Comparison of ENCODE assay signal across 16 mouse cellular contexts in genomic region chr15:97836894-97837247, GRCm38 (mm10). TPM values are rescaled to one million over a fixed set of nuclear protein-coding genes. Genes with fewer than 3 reads are reported as not detected.
A peak's percentile ranks its signal among the peaks of the same experiment; 100 is the strongest.
DNase-seq lines count a peak whose midpoint lies in the region; ATAC-seq and TF ChIP-seq lines count a peak whose summit lies in the region.
"Had no signal": no experiment of that assay in that cellular context is flagged by ENCODE, and none has a peak within 500 bp of the region (broad histone marks: within the 10 kb centered on the region; RNA-seq: fewer than 3 reads in every experiment).

No protein-coding gene starts in this region.

- no peak for TF ChIP-seq EP300 in stomach, postnatal 0 days (optimal IDR thresholded peaks at IDR 0.05)

- H3K27ac ChIP-seq in kidney, embryonic 15.5 days = peak overlapping the region; percentile 80
- peak overlapping the region; percentile 95 for H3K27ac ChIP-seq in thymus, adult 2 months (ENCODE audit: control insufficient read depth, insufficient read depth, low read length)
- H3K27ac ChIP-seq in stomach, postnatal 0 days (replicated peaks) = peak overlapping the region; percentile 14
- H3K27ac ChIP-seq: hindbrain, embryonic 14.5 days; liver, embryonic 14.5 days; neural tube, embryonic 13.5 days had no signal

- H3K4me1 ChIP-seq in kidney, embryonic 15.5 days = peaks cover 70% of the 10 kb centered on the region
- H3K4me1 ChIP-seq in thymus, adult 2 months (replicated peaks; ENCODE audit: control insufficient read depth, insufficient read depth, low read length) = peaks cover 85% of the 10 kb centered on the region
- peaks cover 17% of the 10 kb centered on the region for H3K4me1 ChIP-seq in stomach, postnatal 0 days (replicated peaks; ENCODE audit: control insufficient read depth, insufficient read depth)

- no peaks in the 10 kb centered on the region for H3K9me3 ChIP-seq in kidney, embryonic 15.5 days (replicated peaks)
- no peaks in the 10 kb centered on the region for H3K9me3 ChIP-seq in stomach, postnatal 0 days (ENCODE audit: control insufficient read depth, low read length)
- H3K9me3 ChIP-seq: neural tube, embryonic 13.5 days had no signal

- no peak for ATAC-seq in kidney, embryonic 15.5 days (replicated peaks; ENCODE audit: low FRiP score)
- ATAC-seq in stomach, postnatal 0 days (ENCODE audit: low FRiP score, low TSS enrichment) = no peak

- no peak overlapping the region for H3K4me3 ChIP-seq in kidney, embryonic 15.5 days (replicated peaks)
- H3K4me3 ChIP-seq in thymus, adult 2 months (ENCODE audit: control insufficient read depth, insufficient read depth, low read length) = peak overlapping the region; percentile 16
- H3K4me3 ChIP-seq in stomach, postnatal 0 days (ENCODE audit: low read depth, low read length) = no peak overlapping the region
- H3K4me3 ChIP-seq: neural tube, embryonic 13.5 days had no signal

- 54% methylated on average over 8 of the region's 8 CpGs for WGBS in kidney, embryonic 15.5 days
- WGBS in thymus, adult 2 months = 6% methylated on average over 8 of the region's 8 CpGs
- 40% methylated on average over 8 of the region's 8 CpGs for WGBS in stomach, postnatal 0 days

- no peak for TF ChIP-seq CTCF in thymus, adult 2 months (IDR thresholded peaks at IDR 0.05; ENCODE audit: borderline replicate concordance, control insufficient read depth, extremely low read depth, insufficient read depth, low read length, poor library complexity)
- TF ChIP-seq CTCF in stomach, postnatal 0 days (IDR thresholded peaks at IDR 0.05; ENCODE audit: low read depth) = no peak

- H3K36me3 ChIP-seq in kidney, embryonic 15.5 days = no peaks in the 10 kb centered on the region
- no peaks in the 10 kb centered on the region for H3K36me3 ChIP-seq in thymus, adult 2 months (ENCODE audit: control insufficient read depth, insufficient read depth, low read length)
- H3K36me3 ChIP-seq in stomach, postnatal 0 days (ENCODE audit: control insufficient read depth, insufficient read depth, low read length) = no peaks in the 10 kb centered on the region
- H3K36me3 ChIP-seq: neural tube, embryonic 13.5 days had no signal

- no peaks in the 10 kb centered on the region for H3K27me3 ChIP-seq in kidney, embryonic 15.5 days
- no peaks in the 10 kb centered on the region for H3K27me3 ChIP-seq in thymus, adult 2 months (ENCODE audit: control insufficient read depth, insufficient read depth, low read length)
- H3K27me3 ChIP-seq in stomach, postnatal 0 days (ENCODE audit: control insufficient read depth, insufficient read depth, low read length) = no peaks in the 10 kb centered on the region
- H3K27me3 ChIP-seq: neural tube, embryonic 13.5 days had no signal

- DNase-seq in heart, adult 11 months = peak; percentile 84
- DNase-seq in heart, postnatal 4 days = no peak
- DNase-seq in kidney, adult 11 months = no peak
- DNase-seq in thymus, adult 2 months = no peak
- no peak for DNase-seq in thymus, postnatal 14 days
- no peak for DNase-seq in stomach, postnatal 0 days (ENCODE audit: low spot score)
- no peak for DNase-seq in B cell, adult 2 months
- DNase-seq: cerebellum, adult 18-20 months; forebrain, postnatal 0 days; gastrocnemius, postnatal 25 days; left cerebral cortex, postnatal 4 days; spleen, adult 18-20 months had no signal

- TF ChIP-seq POLR2A in thymus, adult 2 months (IDR thresholded peaks at IDR 0.05; ENCODE audit: control insufficient read depth, extremely low read depth, insufficient read depth, low read length, poor library complexity) = no peak

- no peak overlapping the region for H3K9ac ChIP-seq in kidney, embryonic 15.5 days
- H3K9ac ChIP-seq in stomach, postnatal 0 days (ENCODE audit: low read length) = no peak overlapping the region
- H3K9ac ChIP-seq: forebrain, postnatal 0 days; hindbrain, embryonic 14.5 days; liver, embryonic 14.5 days; neural tube, embryonic 13.5 days had no signal

- no peak overlapping the region for H3K4me2 ChIP-seq in kidney, embryonic 15.5 days
- H3K4me2 ChIP-seq in stomach, postnatal 0 days (replicated peaks; ENCODE audit: low read depth) = no peak overlapping the region
- H3K4me2 ChIP-seq: hindbrain, embryonic 14.5 days; neural tube, embryonic 13.5 days had no signal

RNA-seq across cellular contexts. Expression of gene Hdac7, which starts 7.4 kb away (rescaled TPM):
- total RNA-seq in heart, postnatal 4 days (2021) = 10 to 100 TPM; 51.6 to 52.0 TPM
- 29.9 and 35.2 TPM in 2 replicates for polyA plus RNA-seq in kidney, embryonic 15.5 days (2015; fragmentation: Nextera tagmentation; extraction: Ambion mirVana)
- polyA plus RNA-seq in thymus, adult 2 months (2012; rRNA removed) = 827 and 963 TPM in 2 replicates
- 8.0 and 9.4 TPM in 2 replicates for polyA plus RNA-seq in stomach, postnatal 0 days (2015; fragmentation: Nextera tagmentation; extraction: Ambion mirVana)

RNA-seq across cellular contexts. Expression of gene Slc48a1, which starts 58.6 kb away (rescaled TPM):
- 10 to 100 TPM; 58.7 to 59.2 TPM for total RNA-seq in heart, postnatal 4 days (2021)
- 57.5 and 58.8 TPM in 2 replicates for polyA plus RNA-seq in kidney, embryonic 15.5 days (2015; fragmentation: Nextera tagmentation; extraction: Ambion mirVana)
- polyA plus RNA-seq in thymus, adult 2 months (2012; rRNA removed) = 62.1 and 62.8 TPM in 2 replicates
- 36.7 and 40.7 TPM in 2 replicates for polyA plus RNA-seq in stomach, postnatal 0 days (2015; fragmentation: Nextera tagmentation; extraction: Ambion mirVana)

Comparison
In these comparisons a context has a peak if more than half of its experiments do, and no peak if none do; other contexts are left out.
1. H3K27ac ChIP-seq: peak in every context shown above with its lines; median percentile 95 in thymus, adult 2 months; 80 in kidney, embryonic 15.5 days; 14 in stomach, postnatal 0 days.
2. RNA of gene Hdac7, which starts 7.4 kb away (polyA plus RNA-seq): 827 to 963 TPM in thymus, adult 2 months; 29.9 to 35.2 TPM in kidney, embryonic 15.5 days and 8.0 to 9.4 TPM in stomach, postnatal 0 days; every median in the first group is over 10 times any median in the second.